Mouse (Mus musculus) cerebral cortex, adult 2 months (tissue): ENCODE measurements around the gene Stx8.

Experiments
- WGBS: fragments of 180-500 bp; shearing (Covaris S2); methylation state at CpG from one replicate; pipeline ENCODE4 v1.1.7; 2018; 5-methylcytosine and 5-hydroxymethylcytosine counted together

Stx8 gene

DNA sequence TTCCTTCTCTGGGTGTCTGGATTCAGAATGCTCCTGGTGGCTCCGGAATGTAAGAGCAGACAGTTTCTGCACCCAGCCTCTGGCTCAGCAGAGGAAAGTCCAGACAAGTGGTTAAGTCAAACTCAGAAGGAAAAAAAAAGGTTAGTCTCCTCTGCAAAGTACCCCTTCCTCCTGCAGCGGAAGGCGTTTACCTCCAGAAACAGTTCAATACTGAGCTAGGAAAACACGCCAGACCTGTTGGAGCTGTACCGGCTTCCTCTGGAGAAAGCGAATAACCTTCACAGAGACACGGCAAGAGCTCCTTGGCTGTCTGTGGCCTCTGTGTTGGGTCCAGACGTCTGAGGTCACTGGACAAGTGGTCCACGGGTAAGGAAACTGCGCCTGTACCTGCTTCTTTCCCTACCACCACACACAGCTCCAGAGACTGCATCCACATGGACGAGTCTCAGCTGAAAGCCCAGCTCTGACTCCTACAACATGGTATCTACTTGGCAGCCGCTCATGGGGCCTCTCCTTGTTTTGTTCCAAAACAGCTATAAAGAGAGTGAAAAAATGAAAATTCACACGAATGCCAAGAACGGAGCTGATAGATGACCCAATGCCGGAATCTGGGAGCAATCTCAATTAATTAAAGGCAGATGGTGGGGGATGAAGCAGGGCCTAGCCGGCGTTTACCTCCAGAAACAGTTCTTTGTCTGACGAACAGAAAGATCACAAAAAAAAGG, 263.1 kb downstream of the Stx8 start:
- 83% methylated on average over 18 of the region's 18 CpGs for WGBS

DNA sequence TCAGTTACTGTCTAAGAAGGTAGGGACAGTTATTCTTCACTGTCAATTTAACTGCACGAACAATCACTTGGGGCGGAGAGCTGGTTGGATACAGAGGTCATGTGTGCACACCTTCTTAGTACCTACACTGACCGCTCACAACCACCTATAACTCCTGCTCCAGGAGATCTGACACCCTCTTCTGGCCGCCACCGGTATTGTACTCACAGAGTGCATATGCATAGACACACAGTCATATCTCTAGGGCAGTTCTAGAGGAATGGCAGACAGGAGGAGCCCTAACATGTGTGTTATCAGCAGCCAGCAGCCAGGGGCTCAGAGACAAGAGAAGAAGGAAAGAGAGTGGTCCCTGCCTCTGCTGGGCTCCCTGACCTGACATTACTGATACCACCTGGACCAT, 265.6 kb downstream of the Stx8 start:
- 98% methylated on average over 5 of the region's 5 CpGs for WGBS

DNA sequence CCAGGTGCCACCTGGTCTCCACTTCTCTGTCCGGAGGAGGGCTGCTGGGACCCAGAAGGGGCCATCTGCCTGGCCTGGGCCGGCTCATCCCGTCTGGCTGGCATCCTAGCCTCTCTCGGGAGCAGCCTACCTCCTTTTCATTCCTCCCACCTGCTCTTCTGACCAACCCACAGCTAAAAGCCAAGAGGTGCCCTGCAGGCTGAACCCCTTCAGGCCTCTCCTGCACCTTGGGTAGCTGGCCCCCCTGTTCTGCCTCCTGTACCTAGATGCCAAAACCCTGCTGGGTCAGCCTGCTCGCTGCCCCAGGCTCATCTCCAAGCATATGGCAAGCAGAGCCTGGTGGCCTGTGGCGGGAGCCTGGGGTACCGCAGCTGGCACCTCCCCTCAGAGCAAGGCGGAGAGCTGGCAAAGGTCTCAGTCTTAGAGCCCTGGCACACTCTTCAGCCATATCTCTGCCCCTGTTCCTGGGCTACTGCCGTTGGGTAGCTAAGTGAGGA, 267.5 kb downstream of the Stx8 start:
- WGBS: 64% methylated on average over 9 of the region's 9 CpGs

DNA sequence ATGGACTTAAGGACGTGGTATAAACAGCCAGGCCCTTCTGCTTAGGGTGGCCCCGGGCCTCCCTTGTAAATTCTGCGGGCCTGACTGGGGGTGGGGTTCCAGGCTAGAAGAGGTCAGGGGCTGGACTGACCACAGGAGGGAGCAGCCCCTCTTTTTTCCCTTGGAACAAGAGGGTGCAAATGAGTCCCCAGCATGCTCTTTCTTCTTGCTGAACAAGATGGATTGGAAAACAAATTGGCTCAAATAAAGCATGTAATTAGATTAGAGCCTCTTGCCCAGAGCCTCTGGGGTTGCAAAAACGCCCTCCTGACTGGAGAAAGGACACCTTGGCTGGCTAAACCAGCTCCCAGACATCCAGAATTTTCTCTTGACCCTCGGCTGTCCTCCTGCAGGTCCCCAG, 273.8 kb downstream of the Stx8 start:
- WGBS: 58% methylated on average over 5 of the region's 5 CpGs

DNA sequence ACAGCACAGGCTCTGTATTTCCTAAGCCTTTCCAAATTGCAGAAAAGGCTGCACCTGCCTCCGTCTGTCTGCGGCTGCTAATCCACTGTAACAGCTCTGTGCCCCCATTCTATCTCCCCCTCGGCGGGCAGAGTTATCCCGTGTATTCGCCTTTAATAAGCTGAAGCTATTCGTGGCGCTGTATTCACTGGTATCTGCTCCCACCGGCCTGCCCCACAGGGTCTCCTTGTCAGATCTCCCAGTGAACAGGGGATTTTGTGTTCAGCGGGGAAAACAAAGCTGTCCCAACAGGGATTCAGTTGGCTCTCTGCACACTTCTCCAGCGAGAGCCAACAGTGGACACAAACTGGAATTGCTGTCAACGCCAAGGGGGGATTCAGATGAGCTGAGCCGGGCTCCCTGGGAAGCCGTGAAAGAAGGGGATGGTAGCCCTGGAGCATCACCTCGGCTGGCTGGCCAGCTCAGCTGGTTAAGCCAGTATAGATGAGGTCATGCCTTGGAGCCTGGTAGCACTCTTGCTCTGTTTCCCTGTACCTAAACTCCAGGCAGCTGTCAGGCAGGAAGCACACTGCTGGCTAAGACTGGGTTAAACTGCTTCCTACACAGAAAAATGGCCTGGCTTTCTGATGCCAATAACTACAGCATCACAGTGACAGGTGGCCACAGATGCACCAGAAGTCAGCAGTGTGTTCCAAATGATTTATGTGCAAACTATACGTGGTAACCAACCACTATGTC, 278.4 kb downstream of the Stx8 start:
- WGBS: 61% methylated on average over 16 of the region's 16 CpGs

DNA sequence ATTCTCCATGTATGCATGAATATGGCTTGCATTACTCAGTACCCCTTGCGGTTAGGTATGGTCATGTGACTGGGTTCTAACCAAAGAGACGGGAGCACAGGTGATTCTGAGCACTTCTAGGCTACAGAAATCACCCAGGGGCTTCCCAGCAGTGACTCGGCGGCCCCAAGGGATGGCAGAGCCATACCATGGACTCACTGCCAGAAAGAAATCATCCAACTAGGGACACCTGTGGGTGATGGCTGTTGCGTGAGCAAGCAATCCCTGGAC, 278.9 kb downstream of the Stx8 start:
- 90% methylated on average over 5 of the region's 5 CpGs for WGBS

DNA sequence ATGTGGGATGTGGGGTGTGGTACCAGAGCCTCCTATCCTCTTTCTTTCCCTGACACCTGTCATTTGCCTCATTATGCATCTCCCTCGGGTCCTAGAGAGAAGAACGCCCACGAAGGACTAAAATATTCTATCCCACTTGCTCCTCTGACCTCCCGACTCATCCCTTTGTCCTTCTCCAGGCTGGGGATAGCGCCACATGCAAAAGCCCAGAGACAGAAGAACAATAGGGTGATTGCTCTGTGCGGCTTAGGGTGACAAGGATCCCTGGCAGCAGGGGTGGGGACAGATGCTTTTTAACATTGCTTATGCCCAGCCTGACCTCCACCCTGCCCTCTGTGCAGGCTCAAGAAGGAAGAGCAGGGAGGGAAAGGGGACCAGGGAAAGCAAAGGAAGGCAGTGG, 281.9 kb downstream of the Stx8 start:
- 52% methylated on average over 6 of the region's 6 CpGs for WGBS

DNA sequence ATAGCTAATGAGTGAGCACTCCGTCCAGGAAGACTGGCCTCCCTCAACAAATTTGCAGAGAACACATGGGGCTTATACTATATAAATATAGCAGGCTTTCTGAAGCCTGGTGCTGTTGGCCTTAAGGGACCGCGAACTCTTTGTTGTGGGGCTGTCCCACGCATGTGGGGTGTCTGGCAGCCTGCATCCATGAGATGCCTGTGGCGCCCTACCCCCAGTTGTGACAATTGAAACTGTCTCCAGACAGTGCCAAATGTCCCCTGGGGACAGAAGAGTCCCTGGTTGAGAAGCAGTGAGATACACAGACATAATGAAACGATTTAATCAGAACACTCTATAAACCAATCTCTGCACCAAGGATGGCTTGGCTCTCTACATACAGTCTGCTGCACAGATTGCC, 284.1 kb downstream of the Stx8 start:
- 72% methylated on average over 6 of the region's 6 CpGs for WGBS

DNA sequence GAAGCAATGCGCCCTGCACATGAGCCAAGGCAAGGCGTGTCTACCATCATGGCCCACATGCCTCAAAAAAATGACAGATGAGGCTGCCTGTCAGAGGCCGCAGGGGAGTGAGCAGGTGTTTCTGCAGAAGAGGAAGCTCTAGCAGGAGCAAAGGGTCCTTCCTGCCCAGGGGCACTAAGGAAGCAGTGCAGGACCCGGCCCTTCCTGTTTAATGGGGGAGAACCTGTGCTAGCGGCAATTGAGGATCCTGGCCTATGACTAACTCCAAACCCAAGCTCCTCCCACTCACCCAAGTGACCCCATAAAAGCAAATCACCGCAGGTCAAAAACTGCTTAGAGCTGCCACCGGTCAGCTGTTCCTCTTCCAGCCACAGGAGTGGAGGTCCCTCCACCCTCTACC, 287.5 kb downstream of the Stx8 start:
- WGBS: 82% methylated on average over 7 of the region's 7 CpGs
